Mouse (Mus musculus) adrenal gland, postnatal 14 days (tissue): ENCODE results near the gene Btnl10. TPM values are rescaled to one million over a fixed set of nuclear protein-coding genes. Genes with fewer than 3 reads are reported as not detected.

Source experiments
- DNase-seq: peaks from one replicate; pipeline ENCODE4 v3.0.0; 2021; ENCODE audit warnings: mixed read lengths
- long read RNA-seq, 2 experiments: library from polyadenylated mRNA; stranded (forward); transcript quantifications; one replicate each; pipeline ENCODE4 v2.0.0; 2021
- total RNA-seq: library from RNA; stranded (reverse); gene quantifications from 2 replicates; pipeline ENCODE4 v1.2.3, GENCODE M21; 2021

Btnl10 gene
- total RNA-seq = 0.26 and 3.4 TPM in 2 replicates
- long read RNA-seq, experiment 1, partial matches to known transcripts = 1 of 1 reads
- long read RNA-seq, experiment 1, other reads (novel, unspliced or antisense) = 0 of 1 reads
- long read RNA-seq, experiment 2, partial matches to known transcripts = 0 of 1 reads
- long read RNA-seq, experiment 2, other reads (novel, unspliced or antisense) = 1 of 1 reads

- DNase-seq = no peak
Measured at GRCm38 (mm10) chr11:58917745-58918366, at the start of gene Btnl10. Gene Btnl10, plus strand, starts transcription at chr11:58917908.

GRCm38 (mm10) chr11:58867954-58868330 is 49.8 kb upstream of the Btnl10 start:
- DNase-seq = no peak

GRCm38 (mm10) chr11:58870961-58871360 is 46.7 kb upstream of the Btnl10 start:
- peak; percentile 56 for DNase-seq

DNA sequence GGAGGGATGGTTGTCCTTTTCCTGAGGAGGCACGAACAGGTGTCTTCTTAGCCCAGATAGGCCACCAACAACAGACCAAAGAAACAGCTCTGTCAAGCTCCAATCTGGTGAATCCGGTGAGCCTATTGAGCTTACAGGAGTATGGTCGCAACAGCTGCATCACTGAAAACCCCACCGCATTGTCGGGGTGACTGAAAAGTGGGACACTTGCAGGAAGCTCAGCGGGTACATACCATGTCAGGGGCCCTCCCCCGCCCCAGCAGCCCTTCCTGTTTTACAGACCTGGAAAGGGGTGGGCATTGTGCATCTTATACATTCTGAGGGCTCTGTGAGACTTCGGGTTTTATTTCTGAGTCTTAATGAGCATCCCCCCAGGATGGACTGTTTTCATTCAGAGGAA is 34.0 kb upstream of the Btnl10 start:
- no peak for DNase-seq

DNA sequence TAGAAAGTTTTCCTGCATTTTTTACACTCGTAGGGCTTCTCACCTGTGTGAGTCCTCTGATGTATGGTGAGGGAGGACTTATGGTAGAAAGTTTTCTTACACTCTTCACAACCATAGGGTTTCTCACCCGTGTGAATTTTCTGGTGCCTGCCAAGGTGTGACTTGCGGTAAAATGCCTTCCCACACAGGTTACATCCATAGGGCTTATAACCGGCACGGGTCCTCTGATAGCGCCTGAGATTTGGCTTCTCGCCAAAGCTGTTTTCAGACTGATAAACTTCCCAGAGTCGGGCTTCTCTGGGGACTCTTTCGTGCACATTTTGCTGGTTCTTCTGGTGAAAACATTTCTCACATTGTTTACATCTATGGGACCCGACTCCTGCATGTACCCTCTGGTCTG is 27.2 kb upstream of the Btnl10 start:
- DNase-seq = no peak

DNA sequence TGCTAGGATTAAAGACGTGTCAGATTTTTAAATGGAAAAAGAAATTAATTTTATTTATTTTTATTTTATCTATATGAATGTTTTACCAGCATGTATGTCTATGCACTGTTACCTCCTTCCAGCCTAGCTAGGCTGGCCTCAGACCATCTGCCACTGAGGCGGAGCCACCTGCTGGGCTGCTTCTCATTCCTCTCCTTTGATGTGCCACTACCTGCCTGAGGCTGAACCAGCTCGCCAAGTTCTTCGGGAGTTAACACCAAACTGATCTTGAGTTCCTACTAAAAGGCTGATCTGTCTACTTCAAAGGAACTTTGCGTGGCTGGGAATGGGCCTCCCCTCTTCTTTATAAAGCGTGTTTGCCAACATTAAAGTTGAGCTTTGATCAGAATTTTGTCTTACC is 23.3 kb upstream of the Btnl10 start:
- no peak for DNase-seq

- DNase-seq = no peak
Measured at GRCm38 (mm10) chr11:58897485-58897884, 20.2 kb upstream of the Btnl10 start.

DNA sequence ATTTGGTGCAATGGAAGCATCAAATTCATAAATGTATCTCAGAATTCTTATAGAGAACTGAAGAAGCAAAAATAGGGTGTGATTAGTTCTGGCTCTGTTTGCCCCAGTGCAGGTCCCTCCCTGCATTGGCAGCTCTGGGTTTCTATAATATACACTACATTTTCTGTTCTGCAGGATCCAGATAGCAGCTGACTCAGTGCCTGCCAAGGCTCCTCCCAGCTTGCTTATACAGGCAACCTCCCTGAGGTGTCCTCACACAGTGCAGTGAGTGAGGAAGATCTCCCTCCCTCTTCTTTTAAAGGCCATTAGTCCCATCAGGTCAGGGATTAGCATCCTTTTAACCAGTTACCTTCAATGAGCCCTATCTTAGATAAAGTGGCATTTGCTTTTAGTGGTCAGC is 16.6 kb upstream of the Btnl10 start:
- no peak for DNase-seq

- DNase-seq = peak; percentile 98
Measured at GRCm38 (mm10) chr11:58903511-58904409, 13.9 kb upstream of the Btnl10 start, which contains the start of gene Zfp39. Gene Zfp39, minus strand, starts transcription at chr11:58904225.

DNA sequence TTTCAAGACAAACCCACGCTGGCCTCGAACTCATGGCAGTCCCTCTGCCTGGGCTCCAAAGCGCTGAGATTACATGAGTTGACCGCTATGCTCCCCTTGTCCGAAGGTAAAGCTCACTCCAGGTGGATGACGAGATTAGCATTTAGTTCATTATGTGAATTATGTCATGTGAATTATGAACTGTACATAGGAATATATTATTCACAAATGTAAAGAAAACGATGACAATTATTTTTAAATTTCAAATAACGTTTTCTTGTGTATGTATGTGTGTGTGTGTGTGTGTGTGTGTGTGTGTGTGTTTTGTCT is 13.3 kb upstream of the Btnl10 start:
- DNase-seq = no peak

- DNase-seq = peak; percentile 33
Measured at GRCm38 (mm10) chr11:58904838-58905237, 12.9 kb upstream of the Btnl10 start.

DNA sequence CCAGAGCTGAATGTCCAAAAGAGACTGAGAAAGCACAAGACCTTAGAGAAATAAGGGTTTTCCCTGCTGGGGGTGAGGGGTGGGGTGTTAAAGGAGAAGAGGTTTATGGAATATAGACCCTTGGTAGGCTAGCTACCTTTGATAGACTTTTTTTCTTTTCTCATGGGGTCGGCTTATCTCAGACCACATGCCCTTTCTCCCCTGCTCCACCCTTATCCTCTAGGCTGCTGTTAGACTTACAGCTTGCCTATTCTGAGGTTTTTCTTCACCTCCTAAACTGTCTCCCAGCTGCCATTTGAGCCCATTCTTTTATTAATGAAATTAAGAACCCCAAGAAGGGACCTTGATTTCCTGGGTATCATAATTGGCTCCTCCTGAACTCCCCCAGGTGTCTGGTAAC is 3.9 kb upstream of the Btnl10 start:
- DNase-seq = no peak

GRCm38 (mm10) chr11:58914461-58915028 is 3.2 kb upstream of the Btnl10 start:
- DNase-seq = peak; percentile 37

DNA sequence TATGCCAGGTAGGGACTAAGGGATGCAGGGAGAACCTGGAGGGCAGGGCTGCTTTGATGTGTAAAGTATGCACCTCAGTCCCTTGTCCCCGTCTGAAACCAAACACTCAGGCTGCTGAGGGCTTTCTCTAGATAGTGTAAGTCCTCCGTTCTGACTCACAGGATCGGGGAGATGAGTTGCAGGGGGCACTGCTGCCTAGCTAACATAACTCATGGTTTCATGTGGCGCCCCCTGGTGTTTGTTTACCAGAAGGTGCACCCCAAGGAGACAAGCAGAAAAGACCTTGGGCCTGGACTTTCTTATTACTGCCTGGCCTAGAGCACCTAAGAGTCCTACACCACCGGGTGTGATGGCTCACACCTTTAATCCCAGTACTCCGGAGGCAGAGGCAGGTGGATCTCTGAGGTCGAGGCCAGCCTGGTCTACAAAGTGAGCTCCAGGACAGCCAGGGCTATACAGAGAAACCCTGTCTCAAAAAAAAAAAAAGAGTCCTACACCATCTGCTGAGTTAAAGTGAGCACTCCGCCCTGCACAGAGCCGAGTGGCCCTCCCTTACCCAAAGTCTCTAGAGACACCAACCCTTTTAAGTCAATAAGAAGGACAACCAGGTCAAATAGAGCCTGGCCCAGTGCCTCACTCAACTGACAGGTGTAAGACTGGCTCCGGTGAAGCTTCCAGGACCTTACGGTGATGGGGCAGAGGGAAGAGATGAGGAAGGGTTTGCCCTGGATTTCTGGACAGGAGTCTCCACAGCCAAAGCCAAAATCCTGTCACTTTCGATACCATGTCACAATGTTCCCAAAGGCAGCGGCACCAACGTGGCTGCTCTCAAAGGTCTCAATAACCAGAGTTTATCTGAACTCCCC is 596 bp upstream of the Btnl10 start:
- DNase-seq = peak; percentile 84

GRCm38 (mm10) chr11:58918759-58919158 is 1.1 kb downstream of the Btnl10 start:
- DNase-seq = no peak

DNA sequence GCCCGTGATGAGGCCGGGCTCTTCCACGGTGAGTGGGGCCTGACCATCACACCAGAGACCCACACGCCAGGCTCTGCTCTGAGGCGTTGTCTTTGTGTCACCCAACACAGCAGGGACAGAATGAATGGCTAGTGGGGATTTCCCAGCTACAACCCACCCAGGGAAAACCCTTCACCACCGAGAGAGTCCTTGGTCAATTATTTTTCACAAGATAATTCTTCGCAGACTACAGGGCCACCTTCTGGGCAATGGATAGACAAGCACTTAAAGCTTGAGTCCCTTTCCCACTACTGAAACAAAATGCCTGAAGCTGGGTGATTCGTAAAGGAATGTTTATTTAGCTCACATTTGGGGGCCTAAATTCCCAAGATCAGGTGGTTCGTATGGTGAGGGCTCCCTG is 4.7 kb downstream of the Btnl10 start:
- DNase-seq = no peak

DNA sequence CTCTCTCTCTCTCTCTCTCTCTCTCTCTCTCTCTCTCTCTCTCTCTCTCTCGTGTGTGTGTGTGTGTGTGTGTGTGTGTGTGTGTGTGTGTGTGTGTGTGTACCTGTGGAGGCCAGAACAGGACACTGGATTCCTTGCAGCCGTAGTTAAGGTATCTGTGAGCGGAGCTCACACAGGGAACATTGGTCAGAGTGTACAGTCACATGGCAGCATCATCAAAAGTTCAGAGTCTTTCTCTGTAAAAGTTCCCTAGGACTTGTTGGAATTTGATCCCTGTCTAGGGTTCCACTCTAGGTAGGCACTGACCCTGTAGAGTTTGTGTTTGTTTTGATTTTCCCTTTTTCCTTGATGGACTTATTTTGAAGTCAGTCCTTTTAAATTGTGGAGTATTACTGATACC is 8.9 kb downstream of the Btnl10 start:
- DNase-seq = no peak

- no peak for DNase-seq
Measured at GRCm38 (mm10) chr11:58927053-58927452, 9.3 kb downstream of the Btnl10 start.

- DNase-seq = peak; percentile 79
Measured at GRCm38 (mm10) chr11:58927790-58928651, 10.3 kb downstream of the Btnl10 start.

DNA sequence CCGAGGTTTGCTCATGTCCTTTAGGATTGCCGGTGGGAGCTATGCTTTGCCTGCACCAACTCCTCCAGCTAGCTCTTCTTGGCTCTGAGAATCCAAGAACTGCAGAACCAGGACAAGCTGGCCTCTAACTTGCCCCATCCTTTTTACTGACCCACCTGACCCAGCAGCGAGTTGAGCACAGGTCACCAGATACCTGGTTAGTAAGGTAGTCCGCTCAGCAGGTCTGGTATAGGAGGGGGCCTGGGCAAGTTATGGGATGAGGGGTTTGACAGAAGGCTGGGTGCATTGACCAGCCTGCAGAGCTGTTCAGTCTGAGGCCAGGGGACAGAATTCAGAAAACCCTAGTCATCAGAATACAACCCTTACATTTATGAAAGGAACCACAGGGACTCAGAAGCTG is 11.3 kb downstream of the Btnl10 start:
- no peak for DNase-seq

DNA sequence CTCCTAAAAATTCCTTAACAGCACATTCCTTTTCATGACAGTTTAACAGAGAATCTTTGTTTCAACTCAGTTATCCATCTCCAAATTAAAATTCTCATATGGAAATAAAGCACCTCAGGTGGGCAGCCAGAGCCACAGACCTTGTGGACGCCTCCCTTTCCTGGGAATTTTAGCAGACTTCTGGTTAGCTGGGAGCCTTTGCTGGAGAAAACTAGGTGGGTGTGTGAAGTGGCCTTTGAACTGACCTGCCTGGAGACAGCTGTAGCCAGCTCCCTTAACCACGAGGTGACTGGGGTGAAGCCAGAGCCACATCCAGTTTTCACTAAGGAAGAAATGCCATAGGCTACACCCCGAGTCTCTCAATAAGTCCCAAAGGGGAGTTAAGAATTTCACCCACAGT is 11.9 kb downstream of the Btnl10 start:
- DNase-seq = no peak
